Mouse (Mus musculus): ENCODE measurements around the gene Hist3h2a. TPM values are rescaled to one million over a fixed set of nuclear protein-coding genes. Genes with fewer than 3 reads are reported as not detected.
"Not testable (repeated sequence)": the region's sequence is repeated elsewhere in the genome, so short reads cannot be mapped to it uniquely, and the experiment has no call there.

Gene Hist3h2a
- total RNA-seq, 2 experiments from 2014 or later, result 66.0 to 69.3 TPM

DNA sequence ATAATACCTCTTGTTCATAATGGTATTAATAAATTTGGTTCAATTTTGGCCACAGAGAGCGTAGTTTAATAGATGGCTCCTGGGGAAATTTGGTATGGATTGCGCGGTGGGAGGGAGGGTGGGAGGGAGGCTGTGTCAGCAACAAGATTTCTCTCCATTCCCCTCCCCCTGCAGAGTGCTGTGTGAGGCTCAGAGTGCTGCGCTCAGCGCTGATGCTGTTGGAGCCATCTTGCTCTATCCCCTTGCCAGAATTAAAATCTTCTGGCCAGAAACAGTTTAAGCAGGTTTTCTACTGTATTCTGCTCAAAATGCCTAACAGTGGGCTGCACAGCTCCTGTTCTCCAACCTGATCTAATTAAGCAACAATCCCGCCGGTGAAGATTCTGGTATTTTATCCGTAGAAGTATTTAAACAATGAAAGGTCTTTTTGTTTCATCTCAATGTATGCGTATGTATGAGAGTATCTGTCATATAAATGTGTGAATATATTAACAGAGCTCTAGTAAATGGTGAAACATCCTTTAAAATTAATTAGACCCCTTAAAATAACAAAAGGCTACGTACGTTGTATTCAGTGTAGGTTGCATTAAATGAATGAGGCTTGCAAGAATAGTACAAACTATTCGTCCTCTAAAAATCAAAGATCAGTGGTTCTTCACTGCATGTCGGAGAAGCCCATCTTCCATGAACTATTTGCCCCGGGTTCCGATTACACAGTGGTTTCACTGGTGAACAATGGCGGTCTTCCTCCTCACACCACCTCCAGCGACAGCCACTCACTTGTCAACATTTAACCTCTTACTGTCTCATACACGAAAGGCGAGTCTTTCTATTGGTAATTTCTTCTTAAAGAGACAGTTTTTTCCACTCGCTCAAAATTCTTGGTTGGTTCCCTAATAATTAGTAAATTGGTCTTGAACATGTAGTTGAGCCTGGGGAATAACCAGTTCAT lies 4.7 kb upstream of the Hist3h2a start:
- DNase-seq (ENCODE audit: low spot score in 2 of 2), result peak; percentile 69 to 77
- TF ChIP-seq CTCF (conservative IDR thresholded peaks at IDR 0.05), result no peak
- Histone ChIP-seq H3K4me3 (peak overlapping the region; percentile 77), H3K27ac (peak overlapping the region; percentile 98)

DNA sequence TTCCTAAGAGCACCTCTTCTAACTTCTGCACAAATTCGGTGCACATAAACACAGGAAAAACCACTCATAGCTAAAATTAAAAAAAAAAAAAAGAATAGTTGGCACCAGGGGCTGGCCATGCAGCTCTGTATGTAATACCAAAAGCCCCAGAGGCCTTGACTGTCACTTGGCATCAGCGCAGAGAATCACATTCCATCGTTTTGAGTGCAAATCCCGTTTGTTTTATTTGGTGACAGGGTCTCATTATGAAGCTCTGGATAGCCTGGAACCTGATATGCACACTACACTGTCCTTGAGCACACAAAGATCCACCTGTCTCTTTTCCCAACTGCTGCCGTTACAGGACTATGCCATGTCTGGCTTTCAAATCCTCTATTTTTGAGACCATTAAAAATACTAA lies 3.3 kb upstream of the Hist3h2a start:
- TF ChIP-seq CTCF (conservative IDR thresholded peaks at IDR 0.05), result no peak
- Histone ChIP-seq H3K4me3 (no peak overlapping the region), H3K27ac (peak overlapping the region; percentile 98; the same call in 1 of the 2 replicates)
- no peak for DNase-seq (ENCODE audit: low spot score in 2 of 2)

DNA sequence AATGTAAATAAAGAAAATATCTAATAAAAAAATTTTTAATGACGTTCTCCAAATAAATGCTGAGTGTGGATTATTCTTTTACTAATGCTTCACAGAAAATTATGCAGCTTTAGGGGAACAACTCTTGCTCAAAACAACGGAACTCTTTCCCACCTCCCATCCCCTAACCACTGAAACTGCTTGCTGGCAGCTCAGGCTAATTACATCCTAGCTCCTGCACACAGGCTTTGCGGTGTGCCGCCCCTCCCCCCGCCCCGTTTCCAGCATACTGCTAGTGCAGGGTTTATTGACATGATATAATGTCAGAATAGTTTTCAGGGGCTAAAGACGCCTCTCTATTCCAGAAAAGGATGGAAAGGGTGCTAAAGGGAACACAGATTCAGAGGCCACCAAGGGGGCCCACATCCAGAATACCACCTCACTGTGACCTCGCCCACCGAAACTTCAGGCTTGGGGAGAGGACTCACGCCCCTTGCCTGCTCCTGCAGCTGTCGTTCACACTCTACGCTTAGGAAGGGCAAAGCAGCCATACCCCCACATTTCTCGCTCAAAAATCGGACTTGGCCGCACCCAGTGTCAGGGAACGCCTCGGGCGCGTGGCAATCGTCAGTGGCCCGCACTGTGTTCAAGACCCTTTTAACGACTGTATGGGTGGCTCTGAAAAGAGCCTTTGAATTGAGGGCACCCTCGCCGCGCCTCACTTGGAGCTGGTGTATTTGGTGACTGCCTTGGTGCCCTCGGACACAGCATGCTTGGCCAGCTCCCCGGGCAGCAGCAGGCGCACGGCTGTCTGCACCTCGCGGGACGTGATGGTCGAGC lies 925 bp upstream of the Hist3h2a start:
- no peak for DNase-seq (ENCODE audit: low spot score in 2 of 2)
- peak overlapping the region; percentile 87 for H3K4me3 ChIP-seq
- TF ChIP-seq CTCF (conservative IDR thresholded peaks at IDR 0.05), result peak; percentile 37; the same call in 1 of the 2 replicates

DNA sequence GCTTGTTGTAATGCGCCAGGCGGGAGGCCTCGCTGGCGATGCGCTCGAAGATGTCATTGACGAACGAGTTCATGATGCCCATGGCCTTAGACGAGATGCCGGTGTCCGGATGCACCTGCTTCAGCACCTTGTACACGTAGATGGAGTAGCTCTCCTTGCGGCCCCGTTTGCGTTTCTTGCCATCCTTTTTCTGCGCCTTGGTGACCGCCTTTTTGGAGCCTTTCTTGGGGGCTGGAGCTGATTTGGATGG lies 390 bp upstream of the Hist3h2a start:
- Histone ChIP-seq H3K4me3 (peak overlapping the region; percentile 87), H3K27ac (peak overlapping the region; percentile 98)
- DNase-seq (ENCODE audit: low spot score in 2 of 2), result not testable (repeated sequence)

More for the DNA sequence above, 925 bp upstream of the Hist3h2a start:
- peak overlapping the region; percentile 98 for H3K27ac ChIP-seq

DNA sequence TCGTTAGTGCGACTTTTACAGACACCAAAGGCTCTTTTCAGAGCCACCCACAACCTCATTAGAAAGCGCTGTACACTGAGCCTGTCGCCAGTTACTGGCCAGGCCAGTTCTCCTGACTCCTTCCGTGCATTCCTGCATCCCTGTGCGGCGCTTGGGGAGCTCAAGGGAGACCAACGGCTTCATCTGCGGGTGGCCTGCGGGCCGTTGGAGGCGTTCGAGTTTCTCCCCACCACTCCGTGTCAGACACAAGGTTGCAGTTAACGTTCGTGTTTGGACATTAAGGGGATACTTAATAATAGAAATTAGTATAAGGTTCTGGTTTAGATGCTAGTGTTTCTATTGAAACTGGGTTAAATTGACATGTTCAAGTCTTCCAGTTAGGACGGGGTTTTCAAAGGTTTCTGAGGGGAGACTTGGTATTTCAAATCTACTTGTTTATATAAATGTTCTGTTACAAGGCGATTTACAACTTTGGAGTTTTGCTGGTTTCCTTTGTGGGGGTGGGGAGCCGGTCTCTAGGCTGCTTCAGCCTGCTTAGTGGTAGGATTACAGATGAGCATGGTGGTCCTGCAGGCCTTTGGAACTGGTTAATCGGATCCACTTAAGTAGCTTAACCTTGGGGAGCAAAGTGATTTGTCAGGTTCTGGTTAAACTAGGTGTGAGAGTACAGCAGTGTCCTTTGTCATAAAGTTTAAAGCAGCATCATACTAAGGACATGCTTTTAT lies 820 bp downstream of the Hist3h2a start:
- Histone ChIP-seq H3K4me3 (peak overlapping the region; percentile 87), H3K27ac (peak overlapping the region; percentile 98)
- no peak for DNase-seq (ENCODE audit: low spot score in 2 of 2)
- TF ChIP-seq CTCF (conservative IDR thresholded peaks at IDR 0.05), result peak; percentile 24

DNA sequence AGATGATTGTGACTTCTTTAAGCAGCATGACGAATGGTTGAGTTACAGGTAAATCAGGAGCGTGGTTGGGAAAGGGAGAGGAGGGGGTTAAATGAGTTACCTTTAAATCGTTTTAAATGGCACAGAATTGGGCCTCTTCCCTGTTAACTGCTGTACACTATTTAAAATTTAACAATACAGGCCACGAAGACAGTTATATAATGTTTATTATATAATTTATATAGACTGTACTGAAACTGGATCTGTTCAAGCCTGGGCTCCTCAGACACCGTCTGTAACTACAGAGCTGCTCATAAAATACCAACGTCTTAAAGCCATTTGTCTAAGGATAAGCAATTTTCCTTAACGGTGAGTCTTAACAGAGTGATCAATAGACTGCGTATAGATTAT lies 1.4 kb downstream of the Hist3h2a start:
- TF ChIP-seq CTCF (conservative IDR thresholded peaks at IDR 0.05), result no peak
- Histone ChIP-seq H3K27ac (peak overlapping the region; percentile 98), H3K4me3 (peak overlapping the region; percentile 87)
- DNase-seq (ENCODE audit: low spot score in 2 of 2), result no peak

DNA sequence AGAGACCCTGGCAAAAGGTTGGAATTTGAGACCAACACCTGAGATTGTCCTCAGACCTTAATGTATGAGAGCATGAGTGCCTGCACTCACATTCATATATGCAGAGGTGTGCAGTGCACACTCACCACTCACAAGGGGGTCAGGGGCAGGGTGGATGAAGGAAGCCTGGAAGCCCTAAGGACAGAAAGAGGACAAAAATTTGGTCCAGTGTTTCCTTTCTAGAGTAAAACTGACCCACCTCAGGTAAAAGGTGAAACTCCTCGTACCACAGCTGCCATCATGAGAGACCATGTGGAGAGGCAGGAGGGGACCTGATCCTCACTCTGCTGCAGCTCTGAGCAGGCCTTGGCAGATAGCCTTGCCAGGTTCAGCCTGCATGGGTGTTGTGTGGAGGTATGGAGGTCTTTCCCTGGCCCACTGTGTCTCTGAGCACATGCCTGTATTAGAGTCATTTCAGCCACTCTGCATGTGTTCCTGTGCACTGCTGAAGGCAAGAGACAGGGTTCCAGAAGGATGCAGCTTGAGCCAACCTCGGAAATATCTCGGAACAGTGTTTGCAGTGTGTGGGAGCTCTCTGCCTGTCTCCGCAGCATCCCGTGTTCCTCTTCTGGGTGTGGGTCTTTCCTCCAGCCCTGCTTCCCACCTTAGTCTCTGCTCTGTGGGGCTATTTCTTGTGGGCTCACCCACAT lies 2.9 kb downstream of the Hist3h2a start:
- Histone ChIP-seq H3K4me3 (peak overlapping the region; percentile 87), H3K27ac (peak overlapping the region; percentile 98)
- no peak for TF ChIP-seq CTCF (conservative IDR thresholded peaks at IDR 0.05)
- no peak for DNase-seq (ENCODE audit: low spot score in 2 of 2)

DNA sequence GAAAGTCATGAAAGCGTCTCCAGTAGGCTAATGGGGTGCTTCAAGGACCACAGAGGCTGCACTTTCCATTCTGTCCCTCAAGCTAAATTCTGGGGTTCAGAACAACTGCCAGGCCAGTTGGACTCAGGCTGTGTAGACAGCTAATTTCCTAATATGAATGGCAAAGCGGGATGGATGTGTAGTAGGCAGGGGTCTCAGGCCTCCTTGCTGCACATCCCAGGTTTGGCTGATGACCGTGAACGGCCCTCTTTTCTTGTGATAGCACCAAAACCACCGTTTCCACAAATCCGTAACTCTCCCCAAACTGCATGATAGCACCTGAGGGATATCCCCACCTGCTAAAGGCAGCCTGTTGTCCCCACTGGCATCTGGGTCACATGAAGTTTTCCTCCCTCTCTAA lies 4.1 kb downstream of the Hist3h2a start:
- Histone ChIP-seq H3K4me3 (peak overlapping the region; percentile 87; the same call in 1 of the 2 replicates), H3K27ac (peak overlapping the region; percentile 98; the same call in 1 of the 2 replicates)
- no peak for DNase-seq (ENCODE audit: low spot score in 2 of 2)
- TF ChIP-seq CTCF (conservative IDR thresholded peaks at IDR 0.05), result no peak

DNA sequence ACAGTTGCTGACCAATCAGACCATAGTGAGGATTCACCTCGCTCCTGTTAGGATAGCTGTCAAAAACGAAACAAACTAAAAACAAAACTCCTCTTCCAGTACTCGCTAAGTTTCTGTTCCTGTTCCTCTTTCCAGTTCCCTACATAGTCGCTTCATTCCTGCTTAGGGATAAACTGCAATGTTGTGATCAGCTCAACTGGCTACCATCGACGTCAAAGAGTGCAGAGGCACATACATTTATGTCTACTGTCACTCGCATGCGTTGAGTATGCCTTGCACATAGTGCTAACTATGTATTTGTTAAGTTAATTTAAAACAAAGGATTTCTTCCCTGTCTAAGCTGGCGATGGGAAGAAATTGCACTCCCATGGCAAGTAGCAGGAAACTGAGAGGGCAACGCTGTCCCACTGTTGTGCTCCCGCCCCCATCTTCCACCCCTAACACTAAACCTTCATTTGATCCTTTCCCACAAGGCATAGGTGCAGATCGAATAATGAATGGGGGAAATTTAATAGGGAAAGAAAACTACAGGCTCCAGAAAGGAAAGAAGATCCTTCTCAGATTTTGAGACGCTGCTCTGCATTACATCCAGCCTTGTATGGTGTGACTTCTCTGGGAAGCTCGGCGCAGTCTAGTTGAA lies 4.8 kb downstream of the Hist3h2a start:
- H3K4me3 ChIP-seq, result peak overlapping the region; percentile 68
- peak overlapping the region; percentile 98 for H3K27ac ChIP-seq
- no peak for DNase-seq (ENCODE audit: low spot score in 2 of 2)
- TF ChIP-seq CTCF (conservative IDR thresholded peaks at IDR 0.05), result no peak

DNA sequence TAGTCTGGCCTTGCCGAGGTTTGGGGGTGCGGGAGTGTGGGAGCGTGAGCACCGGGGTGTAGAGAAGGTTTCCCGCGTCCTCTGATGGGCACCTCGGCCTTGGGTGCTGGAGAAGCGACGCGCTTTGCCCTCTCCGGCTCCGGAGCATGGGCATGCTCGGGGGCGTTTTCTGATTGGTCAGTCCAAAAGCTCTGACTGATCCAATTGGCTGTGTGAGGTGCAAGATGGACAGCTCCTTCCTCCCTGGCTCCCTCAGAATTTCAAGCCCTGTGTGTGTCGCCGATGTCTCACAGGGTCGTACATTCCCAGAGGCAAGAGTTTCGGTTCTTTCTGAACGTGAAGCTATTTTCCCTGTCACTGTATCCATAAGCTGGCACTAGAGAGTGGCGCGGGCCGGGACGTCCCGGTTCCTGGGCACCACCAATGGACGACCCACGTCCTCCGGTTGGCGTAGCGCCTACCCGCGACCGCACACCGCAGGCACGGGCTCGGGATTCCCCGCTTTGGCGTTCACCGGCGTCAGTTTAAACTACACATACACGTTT lies 5.5 kb downstream of the Hist3h2a start:
- TF ChIP-seq CTCF (conservative IDR thresholded peaks at IDR 0.05), result peak; percentile 58
- Histone ChIP-seq H3K4me3 (peak overlapping the region; percentile 68), H3K27ac (peak overlapping the region; percentile 98)
- DNase-seq (ENCODE audit: low spot score in 2 of 2), result peak; percentile 73 to 79

DNA sequence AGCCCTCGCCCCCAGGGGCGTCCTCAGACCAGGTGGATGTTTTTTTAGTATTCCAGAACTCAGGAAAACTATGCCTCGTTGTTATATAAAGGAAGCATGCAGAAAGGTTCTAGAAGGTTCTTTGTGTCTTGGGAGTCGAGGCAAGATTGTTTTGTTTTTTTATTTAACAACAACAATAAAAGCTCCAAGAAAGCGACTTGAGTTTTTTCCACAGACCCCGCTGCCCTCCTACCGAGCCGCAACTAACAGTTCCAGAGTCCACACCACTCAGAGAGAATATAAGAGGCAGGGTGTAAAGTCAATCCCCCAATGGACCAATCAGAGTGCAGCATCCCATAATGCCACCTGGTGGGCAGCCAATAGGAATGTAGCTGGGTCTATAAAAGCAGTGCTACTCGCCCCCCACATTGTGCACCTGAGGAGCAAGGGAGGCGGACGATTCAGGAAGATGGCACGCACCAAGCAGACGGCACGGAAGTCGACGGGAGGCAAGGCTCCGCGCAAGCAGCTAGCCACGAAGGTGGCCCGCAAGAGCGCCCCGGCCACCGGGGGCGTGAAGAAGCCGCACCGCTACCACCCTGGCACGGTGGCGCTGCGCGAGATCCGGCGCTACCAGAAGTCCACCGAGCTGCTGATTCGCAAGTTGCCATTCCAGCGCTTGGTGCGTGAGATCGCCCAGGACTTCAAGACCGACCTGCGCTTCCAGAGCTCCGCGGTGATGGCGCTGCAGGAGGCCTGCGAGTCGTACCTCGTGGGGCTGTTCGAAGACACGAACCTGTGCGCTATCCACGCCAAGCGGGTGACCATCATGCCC lies 7.1 kb downstream of the Hist3h2a start:
- Histone ChIP-seq H3K4me3 (no peak overlapping the region), H3K27ac (no peak overlapping the region)
- no peak for DNase-seq (ENCODE audit: low spot score in 2 of 2)
- TF ChIP-seq CTCF (conservative IDR thresholded peaks at IDR 0.05), result no peak
